Mouse (Mus musculus) hindbrain, postnatal 0 days (tissue): ENCODE measurements around the gene Hsdl1. TPM values are rescaled to one million over a fixed set of nuclear protein-coding genes. Genes with fewer than 3 reads are reported as not detected.

Experiments used
- ATAC-seq: fragments of 200-750 bp; cut with Nextera tagmentation; 2 replicates; pipeline ENCODE4 v1.8.0; 2017; ENCODE audit warnings: mild to moderate bottlenecking, moderate TSS enrichment, moderate library complexity
- DNase-seq: peaks from one replicate; pipeline ENCODE4 v3.0.0-alpha.2; 2015; ENCODE audit warnings: low spot score
- H3K27ac ChIP-seq: fragments of 300-500 bp; sonication (generic); 2 replicates; pipeline ENCODE4 v1.5.1; 2014; ENCODE audit warnings: mild to moderate bottlenecking
- H3K27me3 ChIP-seq: fragments of 300-500 bp; sonication (generic); 2 replicates; pipeline ENCODE4 v1.6.1; 2014; ENCODE audit warnings: low read length, mixed read lengths; ENCODE audit not compliant: insufficient read depth
- H3K36me3 ChIP-seq: fragments of 300-500 bp; sonication (generic); 2 replicates; pipeline ENCODE4 v1.6.1; 2014; ENCODE audit warnings: low read length, mixed read lengths; ENCODE audit not compliant: insufficient read depth
- H3K4me1 ChIP-seq: fragments of 300-500 bp; sonication (generic); 2 replicates; pipeline ENCODE4 v1.6.1; 2014; ENCODE audit warnings: antibody characterized with exemption, low read length, mixed read lengths; ENCODE audit not compliant: insufficient read depth
- H3K4me2 ChIP-seq: fragments of 300-500 bp; sonication (generic); 2 replicates; pipeline ENCODE4 v1.6.1; 2014; ENCODE audit warnings: low read depth, mild to moderate bottlenecking, low read length, moderate library complexity, mixed read lengths
- H3K4me3 ChIP-seq: fragments of 300-500 bp; sonication (generic); 2 replicates; pipeline ENCODE4 v1.5.1; 2014; ENCODE audit warnings: low read length
- H3K9ac ChIP-seq: fragments of 300-500 bp; sonication (generic); replicated peaks from 2 replicates; pipeline ENCODE4 v1.6.1; 2014; ENCODE audit warnings: mild to moderate bottlenecking, low read length, moderate library complexity, mixed read lengths
- H3K9me3 ChIP-seq: fragments of 300-500 bp; sonication (generic); 2 replicates; pipeline ENCODE4 v1.6.1; 2016; ENCODE audit warnings: low read length, mixed read lengths
- CTCF ChIP-seq: IDR thresholded peaks from 2 replicates; pipeline ENCODE4 v1.5.1; 2016; ENCODE audit warnings: antibody characterized with exemption, control low read depth, low read depth
- WGBS: fragments of 180-500 bp; shearing (Covaris S2); extraction: QIAGEN DNeasy Blood & Tissue Kit; methylation state at CpG from one replicate; pipeline ENCODE4 v1.1.7; 2014; 5-methylcytosine and 5-hydroxymethylcytosine counted together
- polyA plus RNA-seq: library from polyadenylated mRNA; unstranded; fragments of >200 nt; fragmentation: Nextera tagmentation; extraction: Ambion mirVana; gene quantifications from 2 replicates; pipeline ENCODE4 v1.2.1, GENCODE M21; 2015
- total RNA-seq: library from RNA; depleted of rRNA; stranded (reverse); fragments of >200 nt; gene quantifications from 2 replicates; pipeline ENCODE4 v1.2.3, GENCODE M21; 2014

Gene Hsdl1
- total and polyA plus RNA-seq, 2 experiments from 2014 or later: 126 to 144 TPM

DNA sequence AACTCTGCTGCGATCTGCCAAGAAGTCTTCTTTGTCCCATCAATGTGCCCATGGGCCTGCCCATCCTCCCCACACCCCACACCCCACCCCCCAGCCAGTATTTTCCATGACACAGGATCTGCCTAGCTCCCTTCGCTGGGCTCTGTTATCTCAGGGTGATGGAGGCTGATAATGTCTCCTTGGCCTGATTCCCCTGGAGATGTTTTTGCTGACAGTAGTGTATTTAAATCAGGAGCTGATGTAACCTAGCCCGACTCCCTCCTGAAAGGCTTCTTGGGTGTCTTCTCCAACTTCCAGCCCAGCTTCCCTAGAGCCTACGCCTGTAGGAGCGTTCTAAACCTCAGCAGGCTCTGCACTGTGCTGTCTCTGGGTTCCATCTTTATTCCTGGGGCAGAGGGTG, 43.9 kb upstream of the Hsdl1 start:
- TF ChIP-seq CTCF: no peak
- no peak for DNase-seq
- H3K27ac ChIP-seq: no peak overlapping the region
- H3K4me3 ChIP-seq: no peak overlapping the region
- no peaks in the 10 kb centered on the region for H3K9me3 ChIP-seq
- H3K4me1 ChIP-seq: no peaks in the 10 kb centered on the region
- H3K9ac ChIP-seq: no peak overlapping the region
- WGBS: 70% methylated on average over 5 of the region's 5 CpGs
- H3K27me3 ChIP-seq: no peaks in the 10 kb centered on the region
- no peaks in the 10 kb centered on the region for H3K36me3 ChIP-seq
- no peak overlapping the region for H3K4me2 ChIP-seq
- no peak for ATAC-seq

DNA sequence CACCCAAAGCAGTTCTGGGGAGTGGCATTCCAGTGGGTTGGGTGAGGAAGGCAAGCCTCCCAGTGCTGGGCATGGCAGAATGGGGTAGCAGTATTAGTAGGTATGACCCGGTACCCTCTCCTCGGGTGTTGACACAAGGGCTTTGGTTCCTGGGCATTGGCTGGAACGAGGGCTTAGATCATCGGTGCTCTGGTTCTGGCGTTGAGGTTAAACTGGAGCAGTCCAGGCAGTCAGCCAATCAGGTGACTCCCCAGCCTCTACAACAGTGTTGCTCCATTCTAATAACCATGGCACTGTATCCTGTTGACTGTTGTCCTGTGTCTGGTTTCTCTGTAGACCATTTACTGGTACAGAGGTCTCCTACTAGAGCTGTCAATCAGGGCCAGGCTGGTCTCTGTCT, 42.6 kb upstream of the Hsdl1 start:
- Histone ChIP-seq H3K9me3 (no peaks in the 10 kb centered on the region), H3K9ac (no peak overlapping the region), H3K27ac (no peak overlapping the region), H3K4me1 (no peaks in the 10 kb centered on the region), H3K27me3 (no peaks in the 10 kb centered on the region), H3K36me3 (no peaks in the 10 kb centered on the region), H3K4me3 (no peak overlapping the region), H3K4me2 (no peak overlapping the region)
- no peak for TF ChIP-seq CTCF
- DNase-seq (no peak), ATAC-seq (no peak)
- WGBS: 83% methylated on average over 5 of the region's 5 CpGs

DNA sequence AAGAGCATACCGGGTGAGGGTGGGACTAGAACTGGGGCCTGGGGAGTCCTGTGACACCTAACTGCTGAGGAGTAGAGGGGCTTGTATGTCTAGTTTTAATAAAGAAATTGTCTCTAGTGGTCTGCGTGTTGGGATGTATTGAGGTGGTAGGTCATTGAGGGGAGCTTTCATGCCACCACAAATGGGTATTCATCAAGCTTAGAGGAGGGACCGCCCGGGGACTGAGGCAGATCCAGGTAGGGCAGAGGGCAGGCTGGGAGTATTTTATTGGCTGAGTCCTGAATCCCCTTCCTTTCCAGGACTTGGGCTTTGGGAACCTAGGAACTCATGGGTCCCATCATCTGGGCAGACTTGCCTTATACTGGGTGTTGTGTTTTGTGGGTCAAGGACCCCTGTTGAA, 41.8 kb upstream of the Hsdl1 start:
- Histone ChIP-seq H3K4me3 (no peak overlapping the region), H3K27ac (no peak overlapping the region), H3K9me3 (no peaks in the 10 kb centered on the region), H3K36me3 (no peaks in the 10 kb centered on the region), H3K4me1 (no peaks in the 10 kb centered on the region), H3K4me2 (no peak overlapping the region), H3K9ac (no peak overlapping the region), H3K27me3 (no peaks in the 10 kb centered on the region)
- DNase-seq (no peak), ATAC-seq (no peak)
- WGBS: 86% methylated on average over 4 of the region's 4 CpGs
- no peak for TF ChIP-seq CTCF

DNA sequence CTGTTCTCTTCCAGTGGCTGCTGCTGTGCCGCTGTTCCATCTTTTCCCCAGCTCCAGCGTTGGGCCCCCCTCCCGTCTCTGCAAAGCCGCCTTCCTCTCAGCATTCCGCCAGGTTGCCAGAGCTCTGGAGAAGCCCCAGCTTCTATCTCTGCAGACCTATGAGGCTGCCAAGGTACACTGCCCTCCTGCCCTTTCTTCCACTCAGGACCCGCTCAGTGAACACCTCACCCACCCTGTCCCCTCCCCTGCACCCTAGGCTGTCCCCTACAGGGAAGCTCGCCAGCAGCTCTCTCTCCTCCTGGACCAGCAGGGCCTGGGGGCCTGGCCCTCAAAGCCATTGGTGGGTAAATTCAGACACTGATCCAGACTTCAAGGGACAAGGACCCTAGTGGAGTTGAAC, 41.4 kb upstream of the Hsdl1 start:
- H3K9me3 ChIP-seq: no peaks in the 10 kb centered on the region
- WGBS: 67% methylated on average over 6 of the region's 7 CpGs

DNA sequence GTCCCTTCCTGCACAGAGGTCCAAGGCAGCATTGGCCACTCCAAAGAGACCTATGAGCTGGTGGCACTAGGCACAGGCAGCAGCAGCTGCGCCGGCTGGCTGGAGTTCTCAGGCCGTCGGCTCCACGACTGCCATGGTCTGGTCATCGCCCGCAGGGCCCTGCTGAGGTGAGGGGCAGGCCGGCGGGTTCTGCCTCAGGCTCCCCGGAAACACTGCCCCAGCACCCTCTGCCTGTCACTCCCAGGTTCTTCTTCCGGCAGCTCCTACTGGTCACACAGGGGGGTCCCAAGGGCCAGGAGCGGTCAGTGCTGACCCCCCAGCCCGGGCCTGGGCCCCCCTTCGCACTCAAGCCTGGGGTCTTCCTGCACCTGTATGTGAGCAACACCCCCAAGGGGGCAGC, 40.1 kb upstream of the Hsdl1 start:
- Histone ChIP-seq H3K4me1 (no peaks in the 10 kb centered on the region), H3K4me3 (no peak overlapping the region), H3K9ac (no peak overlapping the region), H3K4me2 (no peak overlapping the region), H3K9me3 (no peaks in the 10 kb centered on the region), H3K27me3 (no peaks in the 10 kb centered on the region), H3K36me3 (no peaks in the 10 kb centered on the region), H3K27ac (no peak overlapping the region)
- ATAC-seq (peak; percentile 27; the same call in 1 of the 2 replicates), DNase-seq (no peak)
- TF ChIP-seq CTCF: no peak
- WGBS: 68% methylated on average over 14 of the region's 14 CpGs

More for the DNA sequence above, 41.4 kb upstream of the Hsdl1 start:
- DNase-seq (no peak), ATAC-seq (no peak)
- no peak for TF ChIP-seq CTCF
- Histone ChIP-seq H3K4me1 (no peaks in the 10 kb centered on the region), H3K27ac (no peak overlapping the region), H3K4me3 (no peak overlapping the region), H3K27me3 (no peaks in the 10 kb centered on the region), H3K4me2 (no peak overlapping the region), H3K9ac (no peak overlapping the region), H3K36me3 (no peaks in the 10 kb centered on the region)

DNA sequence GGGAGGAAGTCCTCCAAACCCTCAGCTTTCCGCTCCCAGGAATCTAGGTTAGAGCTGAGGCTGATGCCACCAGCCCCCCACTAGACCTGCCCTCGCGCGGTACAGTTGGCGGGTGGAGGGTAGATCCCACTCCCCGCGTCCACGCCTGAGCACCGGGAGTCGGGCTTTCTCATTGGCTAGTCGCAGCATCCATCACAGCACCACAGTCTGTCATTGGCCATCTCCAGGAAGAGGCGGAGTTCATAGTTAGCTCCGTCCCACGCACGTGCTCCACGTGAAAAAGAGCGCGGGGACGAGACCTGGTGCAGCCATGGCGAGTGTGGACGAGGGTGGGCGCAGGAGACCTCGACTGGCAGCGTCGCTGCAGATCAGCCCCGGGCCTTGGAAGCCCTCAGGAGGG, 37.5 kb upstream of the Hsdl1 start, which contains the start of gene Adad2:
Adad2 (plus strand) TSS at position 277 of the 400 bp plus-strand sequence.
- Histone ChIP-seq H3K36me3 (no peaks in the 10 kb centered on the region), H3K27me3 (no peaks in the 10 kb centered on the region), H3K4me3 (no peak within 1 kb of the TSS), H3K4me2 (no peak within 1 kb of the TSS), H3K27ac (no peak within 1 kb of the TSS), H3K9ac (no peak within 1 kb of the TSS), H3K9me3 (0 out of 2 replicates have a peak, but pooled peaks cover 3% of the 10 kb centered on the region), H3K4me1 (no peaks in the 10 kb centered on the region)
- DNase-seq (no peak), ATAC-seq (no peak; the same call in 1 of the 2 replicates)
- TF ChIP-seq CTCF: no peak
- WGBS: 84% methylated on average over 26 of the region's 26 CpGs

DNA sequence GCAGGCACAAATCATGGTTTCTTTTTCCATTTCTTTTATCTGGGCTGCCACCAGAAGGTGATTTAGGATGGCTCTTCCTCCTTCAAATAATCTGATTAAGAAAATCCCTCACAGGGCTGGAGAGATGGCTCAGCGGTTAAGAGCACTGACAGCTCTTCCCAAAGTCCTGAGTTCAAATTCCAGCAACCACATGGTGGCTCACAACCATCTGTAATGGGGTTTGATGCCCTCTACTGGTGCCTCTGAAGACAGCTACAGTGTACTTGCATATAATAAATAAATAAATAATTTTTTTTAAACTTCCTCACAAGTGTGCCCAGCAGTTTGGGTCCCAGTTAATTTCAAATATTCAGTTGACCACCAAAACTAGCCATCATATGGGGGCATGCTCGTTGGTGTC, 31.2 kb upstream of the Hsdl1 start:
- Histone ChIP-seq H3K27ac (no peak overlapping the region), H3K36me3 (peaks cover 12% of the 10 kb centered on the region), H3K9me3 (0 out of 2 replicates have a peak, but pooled peaks cover 3% of the 10 kb centered on the region), H3K9ac (no peak overlapping the region), H3K4me3 (no peak overlapping the region), H3K27me3 (no peaks in the 10 kb centered on the region), H3K4me2 (no peak overlapping the region), H3K4me1 (peaks cover 8% of the 10 kb centered on the region; the same call in 1 of the 2 replicates)
- peak; percentile 30 for DNase-seq
- ATAC-seq: no peak
- 86% methylated on average over 2 of the region's 2 CpGs for WGBS
- TF ChIP-seq CTCF: peak; percentile 32
